Mouse (Mus musculus) cerebellum, adult 18-20 months (tissue): ENCODE measurements around the gene Spint1.

Experiments used
- DNase-seq, 2 experiments: peaks; one replicate each; pipeline ENCODE4 v3.0.0; 2021

Spint1 gene

DNA sequence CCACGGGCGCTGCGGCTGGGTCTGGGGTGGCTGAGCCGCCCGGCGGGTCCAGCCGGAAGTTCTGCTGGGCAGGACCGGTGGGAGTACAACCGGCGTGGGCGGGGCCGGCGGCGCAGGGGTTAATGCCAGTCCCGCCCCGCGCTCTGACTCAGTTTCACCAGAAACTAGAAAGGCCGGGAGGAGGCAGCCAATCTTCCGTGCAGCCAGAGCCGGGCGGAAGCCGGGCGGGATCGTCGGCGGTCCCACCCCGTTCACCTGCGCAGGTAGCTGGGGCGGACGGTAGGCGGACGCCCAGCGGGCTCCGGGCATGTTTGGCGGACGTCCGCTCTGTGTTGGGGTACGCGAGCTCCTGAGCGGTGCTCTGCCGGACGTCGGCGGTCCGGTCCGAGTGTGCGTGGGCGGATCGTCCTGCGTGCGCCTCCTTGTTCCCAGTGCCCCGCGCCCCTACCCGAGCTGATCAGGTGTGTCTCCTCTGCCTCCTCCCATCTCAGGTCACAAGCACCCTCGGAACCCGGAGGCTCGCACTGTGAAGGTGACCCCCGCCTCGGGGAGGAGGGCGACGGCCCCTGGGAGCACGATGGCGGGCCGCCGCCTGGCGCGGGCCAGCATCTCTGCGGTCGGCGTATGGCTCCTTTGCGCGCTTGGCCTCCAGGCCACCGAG lies at the start of gene Spint1:
Gene Spint1, plus strand, starts transcription at position 153 of the 661 bp plus-strand sequence.
- no peak for DNase-seq

DNA sequence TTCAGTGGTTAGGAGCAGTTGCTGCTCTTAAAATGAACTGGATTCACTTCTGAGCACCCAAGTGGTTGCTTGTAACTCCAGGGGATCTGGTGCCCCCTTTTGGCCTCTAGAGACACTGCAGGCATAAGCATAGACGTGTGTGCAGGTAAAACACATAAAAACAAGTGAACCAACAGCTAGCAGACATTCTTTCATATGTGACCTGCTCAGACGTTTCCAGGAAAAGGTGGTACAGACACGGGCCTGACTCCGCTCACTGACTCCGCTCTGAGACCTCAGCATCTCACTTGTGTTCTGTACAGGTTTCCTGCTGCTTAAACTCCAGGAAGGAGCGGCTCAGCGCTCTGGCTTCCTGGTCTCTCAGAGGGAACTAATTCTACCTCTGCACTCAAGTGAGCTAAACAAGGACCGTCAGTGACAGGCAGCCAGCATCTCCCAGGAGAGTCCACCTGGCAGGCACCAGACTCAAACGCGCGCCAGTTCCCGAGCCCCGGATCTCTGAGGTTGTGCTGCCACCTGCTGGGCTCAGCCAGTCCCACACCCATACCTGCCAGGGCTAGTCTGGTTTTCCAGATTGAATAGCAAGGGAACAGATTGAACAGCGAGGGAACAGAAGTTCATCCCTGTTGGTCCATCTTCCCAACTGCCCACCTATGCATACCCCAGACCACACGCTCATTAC lies 48.0 kb upstream of the Spint1 start:
- peak; percentile 91 to 94 for DNase-seq

DNA sequence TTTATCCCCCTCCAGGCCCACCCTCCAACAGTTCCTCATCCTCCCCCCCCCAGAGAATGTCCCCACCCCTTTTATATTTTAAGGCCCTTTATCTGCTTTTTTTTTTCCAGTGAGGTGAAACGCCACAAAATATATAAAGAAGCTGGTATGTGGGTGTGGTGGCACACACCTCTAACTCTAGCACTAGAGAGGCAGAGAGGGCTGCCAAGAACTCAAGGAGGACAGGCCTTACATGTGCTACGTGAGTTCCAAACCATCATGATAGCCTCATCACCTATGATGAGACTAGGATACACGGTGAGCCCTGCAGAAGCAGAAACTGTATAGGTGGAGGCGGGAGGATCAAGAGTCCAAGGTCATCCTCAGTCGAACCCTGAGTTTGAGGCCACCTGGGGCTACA lies 46.2 kb upstream of the Spint1 start:
- DNase-seq: no peak

DNA sequence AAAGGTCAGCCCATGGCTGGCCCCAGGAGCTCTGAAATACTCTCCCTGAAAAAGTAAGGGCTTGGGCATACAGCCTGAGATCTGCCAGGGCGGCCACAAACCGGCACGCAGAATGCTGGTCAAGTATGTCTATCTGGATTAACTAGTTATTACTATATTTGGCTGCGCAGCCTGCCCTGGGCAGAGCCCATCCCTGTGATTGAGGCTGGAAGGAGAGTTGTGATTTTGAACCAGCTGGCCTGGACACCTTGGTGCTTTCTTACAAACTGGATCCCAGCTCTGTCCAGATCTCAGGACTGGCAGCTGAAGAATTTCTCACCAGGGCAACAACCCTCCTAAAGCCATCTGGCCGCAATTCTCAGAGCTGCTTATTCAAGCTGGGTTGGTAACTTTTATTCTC lies 43.0 kb upstream of the Spint1 start:
- peak; percentile 24 to 28 for DNase-seq

DNA sequence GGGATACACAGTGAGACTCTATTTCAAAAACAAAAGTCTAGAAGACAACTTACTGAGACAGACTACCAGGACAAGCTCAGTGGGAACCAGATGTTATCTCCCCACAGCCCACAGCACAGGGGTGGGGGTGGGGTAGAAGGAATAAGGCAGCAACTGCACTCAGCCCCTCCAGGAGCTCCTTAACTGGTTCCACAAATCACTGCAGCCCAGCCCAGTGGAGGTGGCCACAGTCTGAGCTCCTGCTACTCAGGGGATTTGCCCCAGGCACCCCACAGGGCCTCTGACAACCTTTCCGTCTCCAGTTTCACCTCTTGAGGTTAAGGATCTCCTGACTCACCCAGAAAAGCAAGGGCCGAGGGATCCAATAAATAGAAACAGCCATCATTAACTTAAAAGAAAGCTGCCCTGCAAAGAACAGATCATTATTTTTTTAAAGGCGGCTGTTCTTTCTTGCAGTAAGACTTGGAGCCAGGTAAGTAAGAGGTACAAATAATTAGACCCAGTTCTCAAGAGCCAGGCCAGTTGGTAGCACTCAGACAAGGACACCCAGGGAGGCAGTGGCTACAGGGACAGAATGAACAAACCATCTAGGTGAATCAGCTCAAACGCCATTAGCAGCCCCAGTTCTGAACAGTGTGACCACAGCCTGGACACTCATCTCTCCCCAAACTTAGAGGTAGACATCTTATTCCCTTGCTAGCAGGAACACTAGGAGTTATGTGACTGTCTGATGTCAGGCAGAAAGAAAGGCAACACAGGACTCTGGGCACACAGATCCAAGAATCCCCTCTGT lies 40.6 kb upstream of the Spint1 start:
- no peak for DNase-seq

DNA sequence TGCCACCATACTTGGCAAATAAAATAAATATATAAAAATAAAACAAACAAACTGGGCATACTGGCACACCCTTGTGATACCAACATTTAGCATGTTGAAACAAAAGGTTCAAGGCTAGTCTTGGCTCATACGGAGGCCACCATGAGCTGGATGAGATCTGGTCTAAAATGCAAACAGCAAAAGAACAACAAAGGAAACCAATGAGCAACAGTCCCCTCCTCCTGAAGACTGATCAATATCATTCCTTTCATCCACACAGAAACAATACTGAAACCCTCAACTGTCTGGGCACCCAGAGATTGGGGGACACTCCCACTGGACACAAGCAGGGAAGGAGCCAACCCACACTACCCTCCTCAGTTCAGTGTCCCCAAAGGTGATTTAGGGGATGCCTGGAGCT lies 39.7 kb upstream of the Spint1 start:
- no peak for DNase-seq

DNA sequence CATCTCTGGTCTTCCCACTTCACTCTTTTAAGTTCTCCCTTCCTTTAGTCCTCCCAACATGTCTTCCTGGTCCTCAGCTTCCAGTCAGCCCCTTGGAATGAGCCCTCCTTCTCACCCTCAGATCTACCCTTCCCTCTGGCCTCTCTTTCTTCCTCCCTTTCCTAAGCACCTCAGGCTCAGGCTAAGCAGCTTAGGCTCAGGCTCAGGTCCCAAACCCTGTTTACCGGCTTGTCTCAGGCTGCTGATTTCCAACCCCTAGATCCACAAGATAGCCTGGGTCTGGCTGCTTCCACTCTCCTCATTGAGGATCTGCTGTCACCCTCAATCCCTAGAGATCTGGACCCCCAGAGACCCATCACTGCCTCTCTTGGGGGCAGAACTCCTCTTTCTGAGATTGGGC lies 39.1 kb upstream of the Spint1 start:
- no peak for DNase-seq

DNA sequence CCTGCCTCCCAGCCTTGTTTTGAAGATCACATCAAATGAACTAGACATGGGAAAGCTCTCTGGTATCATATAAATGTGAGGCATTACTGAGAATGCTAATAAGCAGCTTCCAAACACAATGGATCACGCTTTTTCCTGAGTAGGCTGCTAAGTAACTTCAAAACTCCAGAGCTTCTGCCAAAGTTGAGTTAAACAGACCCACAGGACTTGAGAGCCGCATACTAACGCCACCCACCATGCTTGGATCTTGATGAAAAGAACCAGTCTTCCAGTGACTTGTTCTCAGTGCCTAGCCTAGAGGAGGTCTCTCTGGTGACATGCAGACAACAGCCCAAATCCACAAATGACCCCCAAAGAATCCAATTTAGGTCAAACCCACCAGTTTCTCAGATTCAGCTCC lies 38.2 kb upstream of the Spint1 start:
- DNase-seq: no peak

DNA sequence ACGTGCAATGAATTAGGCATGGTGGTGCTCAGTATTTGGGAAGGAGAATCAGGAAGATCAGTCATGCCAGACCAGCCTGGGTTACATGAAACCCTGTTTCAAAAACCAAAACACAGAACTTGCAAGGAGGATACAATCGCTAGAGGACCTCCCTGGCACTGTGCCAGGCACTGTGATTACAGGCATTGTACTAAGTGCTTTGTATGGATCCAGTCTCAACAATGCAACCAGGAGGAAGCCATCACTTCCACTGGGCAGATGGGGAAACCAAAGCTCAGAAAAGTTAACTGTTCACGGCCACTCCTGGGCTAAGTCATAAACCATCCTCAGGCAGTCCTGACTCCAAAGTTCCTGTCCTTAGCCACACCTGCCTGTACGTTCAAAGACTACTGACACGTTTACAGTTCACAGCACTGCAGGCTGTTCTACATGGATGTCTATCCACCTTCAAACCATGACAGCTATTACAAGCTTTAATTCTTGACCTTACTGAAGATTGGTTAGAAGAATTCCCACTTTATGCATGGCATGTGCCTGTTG lies 34.2 kb upstream of the Spint1 start:
- DNase-seq: peak in 1 of 2 experiments; percentile 22

DNA sequence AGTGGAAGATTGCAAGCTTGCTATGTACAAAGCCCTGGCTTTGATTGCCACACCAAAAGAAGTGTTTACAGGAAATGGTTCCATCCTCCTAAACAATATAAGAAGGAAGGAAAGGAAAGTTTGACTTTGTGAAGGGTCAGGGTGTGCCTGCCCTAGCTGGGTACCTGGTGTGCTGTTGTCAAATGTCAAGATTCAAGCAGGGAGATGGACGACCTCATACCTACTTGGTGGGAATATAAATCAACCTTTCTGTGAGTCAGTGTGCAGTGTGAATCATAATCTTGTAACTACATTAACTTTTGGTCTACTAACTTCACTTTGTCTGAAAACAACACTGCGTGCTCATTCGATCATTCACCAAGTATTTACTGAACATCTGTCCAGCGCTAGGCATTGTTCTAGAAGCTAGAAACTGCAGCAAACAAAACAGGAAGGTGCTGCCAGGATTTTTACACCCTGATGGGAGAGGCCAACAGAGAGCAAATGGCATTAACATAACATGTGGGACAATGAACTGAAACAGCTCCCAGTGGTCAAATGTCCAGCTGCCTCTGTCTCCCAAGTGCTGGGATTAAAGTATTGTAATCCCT lies 33.2 kb upstream of the Spint1 start:
- no peak for DNase-seq

DNA sequence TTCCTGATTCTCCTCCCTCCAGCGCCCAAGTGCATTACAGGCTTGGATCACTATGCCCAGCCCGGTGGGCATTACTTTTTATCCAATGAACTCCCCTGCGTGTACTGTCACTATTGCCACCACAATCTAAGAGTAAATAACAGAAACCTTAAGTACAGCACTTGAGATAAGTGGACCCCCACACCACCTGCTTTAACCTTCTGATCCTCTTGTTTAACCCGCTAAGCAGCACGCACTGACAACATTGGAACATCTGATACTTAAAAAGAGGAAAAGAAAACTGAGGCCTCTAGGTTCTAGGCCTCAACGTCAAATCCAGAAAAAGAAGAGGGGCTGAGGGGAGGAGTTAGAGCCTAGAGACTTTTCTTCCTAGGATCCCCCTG lies 29.2 kb upstream of the Spint1 start:
- no peak for DNase-seq

DNA sequence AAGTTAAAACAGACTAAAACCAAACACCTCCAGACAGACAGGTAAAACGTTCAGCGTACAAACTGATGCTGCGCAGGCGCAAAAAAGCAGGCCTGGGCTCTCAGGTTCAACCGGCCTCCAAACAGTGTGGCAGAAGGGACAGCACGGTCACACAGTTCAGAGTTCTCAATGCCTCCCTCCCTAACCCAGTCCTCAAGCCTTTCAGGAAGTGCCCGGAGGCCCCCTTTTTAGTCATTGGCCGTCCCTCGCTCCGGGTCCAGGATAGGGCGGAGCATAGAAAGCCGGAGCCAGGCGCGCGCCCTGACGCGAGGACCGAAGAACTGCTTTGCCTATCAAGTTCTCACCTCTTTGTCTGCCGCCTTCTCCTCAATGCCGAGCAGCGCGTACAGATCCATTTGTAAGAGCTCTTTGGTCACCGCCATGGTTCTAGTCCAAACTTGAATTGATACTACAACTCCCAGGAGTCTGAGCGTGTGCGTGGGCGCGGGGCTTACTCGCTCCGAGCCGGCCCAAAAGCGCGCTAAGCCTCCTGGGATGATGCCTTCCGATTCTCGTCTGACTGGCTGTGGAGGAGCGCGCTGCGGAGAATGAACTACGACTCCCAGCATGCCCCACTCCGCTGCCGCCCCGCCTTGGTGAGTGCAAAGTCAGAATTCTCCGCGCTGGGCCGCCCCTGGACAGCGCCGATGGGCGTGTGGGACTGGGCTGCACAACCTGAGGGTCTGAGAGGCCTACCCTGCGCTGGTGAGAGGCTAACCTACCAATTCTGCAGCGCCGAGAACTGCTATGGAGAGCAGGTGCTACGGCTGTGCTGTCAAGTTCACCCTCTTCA lies 28.6 kb upstream of the Spint1 start, which contains the start of the genes Zfyve19 and Dnajc17:
Gene Zfyve19, plus strand, starts transcription at position 274 of the 832 bp plus-strand sequence.
Gene Dnajc17, minus strand, starts transcription at position 452 of the 832 bp plus-strand sequence.
- peak; percentile 96 to 99 for DNase-seq

DNA sequence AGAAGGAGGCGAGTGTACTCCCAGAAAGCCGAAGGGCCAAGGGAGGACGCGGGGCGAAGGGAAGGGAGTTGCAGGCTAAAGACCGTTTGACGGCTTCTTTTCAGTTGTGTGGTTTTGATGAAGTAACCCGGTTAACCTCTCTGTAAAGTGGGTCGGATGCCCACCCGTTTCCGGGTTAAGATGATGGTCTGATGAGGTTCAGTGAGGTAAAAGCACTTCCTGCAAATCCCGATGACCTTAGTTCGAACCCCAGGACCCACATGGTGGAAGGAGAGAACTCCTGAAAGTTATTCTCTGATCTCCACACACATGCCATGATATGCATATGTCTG lies 28.0 kb upstream of the Spint1 start:
- DNase-seq: no peak

DNA sequence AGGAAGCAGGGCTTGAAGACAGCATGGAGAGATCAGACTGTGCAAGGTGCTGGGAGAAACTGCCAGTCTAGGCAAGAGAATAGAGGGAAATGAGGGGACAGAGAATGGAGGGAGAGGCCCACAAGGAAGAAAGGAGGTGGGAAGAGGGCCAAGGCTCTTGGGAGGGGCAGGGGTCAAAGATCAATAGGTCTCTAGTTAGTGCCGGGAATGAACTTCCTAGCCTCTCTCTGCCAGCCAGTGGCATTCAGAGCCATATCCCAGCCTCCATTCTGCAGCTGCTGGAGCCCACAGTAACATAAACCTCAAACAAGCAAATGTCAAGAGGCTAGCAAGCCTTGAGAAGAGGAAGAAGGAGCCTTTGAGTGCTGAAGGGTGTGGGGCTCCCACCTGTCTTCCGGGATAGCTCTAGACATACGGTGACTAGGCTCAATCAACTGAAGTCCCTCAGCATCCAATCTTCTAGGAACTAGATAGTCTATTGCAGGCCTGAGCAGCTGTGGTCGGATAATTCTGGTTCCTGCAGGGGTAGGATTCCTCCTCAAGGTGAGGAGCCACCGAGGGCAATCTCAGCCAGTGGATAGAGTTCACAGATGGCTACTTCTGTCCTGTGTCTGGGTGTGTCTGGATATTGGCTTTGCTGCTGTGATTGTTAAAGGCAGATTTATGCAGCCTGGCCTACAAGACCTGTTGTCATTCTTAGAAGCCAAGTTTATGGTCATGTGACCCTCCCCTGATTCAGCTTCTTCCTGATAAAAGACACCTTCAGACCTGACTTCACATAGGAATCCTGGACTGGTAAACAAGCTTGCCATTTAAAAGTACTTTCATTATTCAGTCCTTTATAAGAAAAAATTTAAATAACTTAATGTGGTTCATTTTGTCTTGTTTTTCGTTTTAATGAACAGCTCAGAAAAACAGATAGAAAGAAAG lies 7.1 kb upstream of the Spint1 start, which contains the start of gene Ppp1r14d:
Gene Ppp1r14d, minus strand, starts transcription at position 132 of the 930 bp plus-strand sequence.
- DNase-seq: no peak

DNA sequence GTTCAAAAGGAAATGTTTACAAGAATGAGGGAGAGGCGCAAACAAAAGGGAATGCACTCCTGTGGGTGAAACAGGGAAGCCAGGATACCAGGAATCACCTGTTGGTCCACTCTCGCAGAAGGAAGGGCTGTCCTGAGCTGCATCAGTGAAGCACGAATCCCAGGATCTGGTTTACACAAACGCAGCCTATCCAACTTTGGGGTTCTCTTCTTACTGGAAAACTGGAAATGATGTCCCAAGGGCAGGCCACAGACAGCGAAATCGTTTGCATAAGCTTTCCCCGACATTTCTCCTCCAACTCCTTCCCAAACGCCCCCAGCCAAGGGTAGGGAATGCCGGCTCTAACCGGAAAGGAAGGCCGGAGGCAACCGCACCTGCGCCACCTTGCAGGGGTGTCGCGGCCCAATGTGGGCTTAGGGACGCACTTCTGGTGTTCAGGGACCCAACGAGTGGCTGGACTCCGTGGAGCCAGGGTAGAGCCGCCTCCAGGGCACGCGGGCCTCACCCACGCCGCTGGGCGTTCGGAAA lies 416 bp upstream of the Spint1 start:
- no peak for DNase-seq

DNA sequence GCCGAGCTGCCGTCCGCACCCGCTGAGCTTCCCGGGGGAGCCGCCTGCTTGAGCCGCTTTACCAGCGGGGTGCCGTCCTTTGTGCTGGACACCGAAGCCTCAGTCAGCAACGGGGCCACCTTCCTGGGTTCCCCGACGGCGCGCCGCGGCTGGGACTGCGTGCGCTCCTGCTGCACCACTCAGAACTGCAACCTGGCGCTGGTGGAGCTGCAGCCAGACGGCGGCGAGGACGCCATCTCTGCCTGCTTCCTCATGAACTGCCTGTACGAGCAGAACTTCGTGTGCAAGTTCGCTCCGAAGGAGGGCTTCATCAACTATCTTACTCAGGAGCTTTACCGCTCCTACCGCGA lies 684 bp downstream of the Spint1 start:
- DNase-seq: no peak

DNA sequence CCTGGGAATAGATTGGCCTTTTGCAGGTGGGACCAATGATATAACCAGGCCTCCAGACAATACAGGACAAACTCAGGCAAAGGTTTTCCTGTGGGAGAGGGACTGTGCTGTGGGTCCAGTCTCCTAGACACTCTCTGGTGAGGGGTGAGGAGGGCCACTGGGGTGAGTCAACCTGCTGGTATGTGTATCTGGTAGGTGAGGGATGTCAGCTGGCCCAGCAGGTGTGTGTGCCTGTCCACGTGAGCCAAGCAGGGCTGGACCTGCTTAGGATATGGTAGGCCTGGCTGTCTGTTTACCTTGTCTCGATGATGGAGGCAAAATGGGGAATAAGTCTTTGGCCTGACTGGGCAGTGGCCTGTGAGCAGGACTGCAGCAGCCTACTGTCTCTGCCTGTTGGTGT lies 1.5 kb downstream of the Spint1 start:
- DNase-seq: no peak

DNA sequence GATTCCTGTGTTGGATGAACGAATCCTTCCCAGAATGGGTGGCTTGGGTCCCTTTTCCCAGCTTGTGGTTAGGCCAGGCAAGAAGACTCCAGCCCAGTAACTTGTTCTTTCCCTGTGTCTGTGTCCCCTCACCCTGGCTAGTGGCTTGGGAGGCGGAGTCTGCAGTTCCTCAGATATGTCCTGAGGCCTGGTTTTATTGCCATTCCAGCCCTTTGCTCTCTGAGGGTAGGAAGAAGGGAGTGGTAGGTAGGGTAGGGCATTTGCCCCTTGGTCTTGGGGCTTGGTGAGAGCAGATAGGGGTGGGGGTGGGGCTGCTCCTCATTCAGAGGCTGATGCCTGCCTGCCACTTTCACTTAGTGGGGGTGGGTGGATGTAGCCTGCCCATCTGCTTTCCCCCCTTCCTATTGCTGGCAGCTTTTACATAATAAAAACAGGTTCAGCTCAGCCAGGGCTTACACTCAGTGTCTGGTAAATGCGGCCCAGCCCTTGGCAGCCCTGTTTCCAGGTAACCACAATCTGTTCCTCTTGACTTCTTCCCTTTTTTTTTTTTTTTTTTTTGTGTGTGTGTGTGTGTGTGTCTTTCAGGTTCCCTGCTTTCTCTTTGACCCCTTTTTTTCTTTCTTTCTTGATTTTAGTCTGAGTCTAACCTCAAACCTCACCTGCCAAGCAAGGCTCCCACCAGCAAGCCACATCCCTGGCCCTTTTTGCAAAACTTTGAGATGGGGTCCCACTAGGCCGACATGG lies 3.1 kb downstream of the Spint1 start:
- no peak for DNase-seq

DNA sequence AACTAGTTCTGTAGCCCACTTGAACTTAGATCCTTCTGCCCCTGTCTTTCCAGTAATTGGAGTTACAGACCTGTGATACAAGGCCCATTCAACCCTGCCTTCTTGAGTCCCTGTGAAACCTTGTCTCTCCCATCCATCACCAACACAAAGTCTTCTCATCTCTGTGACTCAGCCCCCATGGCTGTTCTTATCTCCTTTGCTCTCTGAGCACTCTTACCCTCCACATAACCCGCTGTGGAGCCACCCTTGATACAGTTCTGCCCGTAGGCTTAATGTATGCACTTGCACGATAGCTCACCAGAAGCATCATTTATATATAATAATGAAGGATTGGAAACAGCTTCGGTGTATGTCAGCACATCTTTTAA lies 3.6 kb downstream of the Spint1 start:
- no peak for DNase-seq

DNA sequence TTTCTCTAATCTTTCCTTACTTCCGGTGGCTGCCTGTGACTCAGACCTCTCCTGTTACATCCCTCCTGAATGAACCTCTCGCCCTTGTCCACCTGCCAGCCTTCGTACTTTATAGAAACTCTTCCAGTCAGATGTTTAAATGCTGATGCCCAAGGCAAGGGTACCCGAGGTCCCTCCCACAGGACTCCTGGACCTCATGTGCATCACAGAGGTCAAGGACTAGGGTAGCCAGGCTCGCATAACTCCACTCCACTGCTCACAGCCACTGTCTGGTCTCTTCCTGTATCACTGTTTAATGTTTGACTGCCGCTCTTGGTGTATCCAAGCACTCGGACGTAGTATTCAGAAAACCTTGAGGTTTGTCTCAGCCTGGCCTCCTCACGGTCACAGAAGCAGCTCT lies 5.4 kb downstream of the Spint1 start:
- no peak for DNase-seq
